8 mouse cellular contexts compared by ENCODE assay signal in genomic region chr6:54253206-54253605, GRCm38 (mm10).
DNase-seq lines count a peak whose midpoint lies in the region; ATAC-seq and TF ChIP-seq lines count a peak whose summit lies in the region.

No protein-coding gene starts in this region.

- no peaks in the 10 kb centered on the region for H3K27me3 ChIP-seq in hindbrain, embryonic 11.5 days (ENCODE audit: control insufficient read depth, insufficient read depth, low read length)
- H3K27me3 ChIP-seq in hindbrain, embryonic 14.5 days (ENCODE audit: control insufficient read depth, insufficient read depth, low read length): no peaks in the 10 kb centered on the region
- H3K27me3 ChIP-seq in C2C12 (ENCODE audit: control insufficient read depth, insufficient read depth, insufficient read length): no peaks in the 10 kb centered on the region
- H3K27me3 ChIP-seq in small intestine, adult 2 months (ENCODE audit: control insufficient read depth, insufficient read depth, low read length): no peaks in the 10 kb centered on the region

- no peak for ATAC-seq in hindbrain, embryonic 11.5 days (ENCODE audit: low FRiP score)
- no peak for ATAC-seq in hindbrain, embryonic 14.5 days (ENCODE audit: low FRiP score)

- TF ChIP-seq POLR2A in small intestine, adult 2 months (IDR thresholded peaks at IDR 0.05; ENCODE audit: low read depth, low read length): no peak

- H3K36me3 ChIP-seq in hindbrain, embryonic 11.5 days (ENCODE audit: control insufficient read depth, insufficient read depth, low read length): no peaks in the 10 kb centered on the region
- H3K36me3 ChIP-seq in hindbrain, embryonic 14.5 days (replicated peaks; ENCODE audit: control insufficient read depth, insufficient read depth): no peaks in the 10 kb centered on the region
- H3K36me3 ChIP-seq in C2C12 (ENCODE audit: control insufficient read depth, insufficient read depth): no peaks in the 10 kb centered on the region
- no peaks in the 10 kb centered on the region for H3K36me3 ChIP-seq in small intestine, adult 2 months (ENCODE audit: control insufficient read depth, insufficient read depth, low read length)

- peak; percentile 57 for DNase-seq in hindbrain, embryonic 11.5 days (ENCODE audit: low spot score)
- no peak for DNase-seq in hindbrain, embryonic 14.5 days (ENCODE audit: low spot score)
- peak; percentile 18 for DNase-seq in WW6 (ENCODE audit: low read depth, low spot score)
- peak; percentile 28 for DNase-seq in induced T-regulatory cell, adult 2 months (ENCODE audit: low read depth)
- DNase-seq in layer of hippocampus, adult 9-10 months (ENCODE audit: low spot score): no peak
- DNase-seq in left cerebral cortex, adult 8-10 months (ENCODE audit: low spot score in 2 of 2): no peak

- H3K9ac ChIP-seq in hindbrain, embryonic 11.5 days (ENCODE audit: low read depth, low read length): no peak overlapping the region
- no peak overlapping the region for H3K9ac ChIP-seq in hindbrain, embryonic 14.5 days

- H3K4me2 ChIP-seq in hindbrain, embryonic 11.5 days (replicated peaks; ENCODE audit: low read depth, low read length): no peak overlapping the region
- H3K4me2 ChIP-seq in hindbrain, embryonic 14.5 days (replicated peaks): no peak overlapping the region

- no peak overlapping the region for H3K4me3 ChIP-seq in hindbrain, embryonic 11.5 days (ENCODE audit: low read depth, low read length)
- H3K4me3 ChIP-seq in hindbrain, embryonic 14.5 days (replicated peaks; ENCODE audit: low read length): no peak overlapping the region
- H3K4me3 ChIP-seq in C2C12 (ENCODE audit: insufficient read depth, poor library complexity, severe bottlenecking): no peak overlapping the region
- no peak overlapping the region for H3K4me3 ChIP-seq in small intestine, adult 2 months (ENCODE audit: low read depth, low read length)

- 57% methylated on average over 5 of the region's 5 CpGs for WGBS in hindbrain, embryonic 11.5 days
- WGBS in hindbrain, embryonic 14.5 days: 64% methylated on average over 5 of the region's 5 CpGs
- WGBS in small intestine, adult 2 months: 66% methylated on average over 5 of the region's 5 CpGs

- no peak overlapping the region for H3K27ac ChIP-seq in hindbrain, embryonic 11.5 days (ENCODE audit: low read depth, low read length)
- H3K27ac ChIP-seq in hindbrain, embryonic 14.5 days: no peak overlapping the region
- H3K27ac ChIP-seq in small intestine, adult 2 months (ENCODE audit: insufficient read depth, low read depth, low read length): no peak overlapping the region

- no peak overlapping the region for H3ac ChIP-seq in C2C12 (ENCODE audit: control insufficient read depth, insufficient read length, low read depth)

- H3K9me3 ChIP-seq in hindbrain, embryonic 11.5 days (ENCODE audit: control insufficient read depth, low read length): no peaks in the 10 kb centered on the region
- H3K9me3 ChIP-seq in hindbrain, embryonic 14.5 days (ENCODE audit: control insufficient read depth, low read length): no peaks in the 10 kb centered on the region

- no peaks in the 10 kb centered on the region for H3K79me3 ChIP-seq in C2C12 (ENCODE audit: low read depth)

- no peaks in the 10 kb centered on the region for H3K4me1 ChIP-seq in hindbrain, embryonic 11.5 days (replicated peaks; ENCODE audit: control insufficient read depth, insufficient read depth, low read length)
- H3K4me1 ChIP-seq in hindbrain, embryonic 14.5 days (replicated peaks; ENCODE audit: control insufficient read depth, insufficient read depth, low read length): no peaks in the 10 kb centered on the region
- peaks cover 3% of the 10 kb centered on the region; the same call in 1 of the 2 replicates for H3K4me1 ChIP-seq in small intestine, adult 2 months (ENCODE audit: control insufficient read depth, insufficient read depth, insufficient read length, low read length)

- peak; percentile 33 for TF ChIP-seq CTCF in C2C12 (IDR thresholded peaks at IDR 0.05; ENCODE audit: control insufficient read depth, insufficient read depth, insufficient read length)
- TF ChIP-seq CTCF in small intestine, adult 2 months (IDR thresholded peaks at IDR 0.05; ENCODE audit: extremely low read depth, insufficient read length, insufficient replicate concordance, low read depth, low read length): peak; percentile 75; the same call in 1 of the 2 replicates

- no peaks in the 10 kb centered on the region for H3K79me2 ChIP-seq in C2C12 (ENCODE audit: control insufficient read depth, insufficient read depth)

TF ChIP-seq in C2C12, 6 proteins besides CTCF, POLR2A, EP300 and RAD21:
- TF ChIP-seq MYOG (IDR thresholded peaks at IDR 0.05; ENCODE audit: control insufficient read depth, extremely low read depth, insufficient read length): no peak
- no peak for TF ChIP-seq USF1 (IDR thresholded peaks at IDR 0.05; ENCODE audit: low read depth)
- no peak for TF ChIP-seq MAX (IDR thresholded peaks at IDR 0.05)
- no peak for TF ChIP-seq MYOD1 (IDR thresholded peaks at IDR 0.05; ENCODE audit: control insufficient read depth, insufficient read length, low read depth)
- no peak for TF ChIP-seq FOSL1 (IDR thresholded peaks at IDR 0.05; ENCODE audit: insufficient read depth, low read length, poor library complexity, severe bottlenecking)
- TF ChIP-seq CEBPB (IDR thresholded peaks at IDR 0.05; ENCODE audit: low read depth): no peak
TF ChIP-seq in C2C12: peak in this region for 0.

Comparison
In these comparisons a context has a peak if more than half of its experiments do, and no peak if none do; other contexts are left out.
1. DNase-seq: peak in hindbrain, embryonic 11.5 days (single experiment), WW6 (single experiment) and induced T-regulatory cell, adult 2 months (single experiment); none in hindbrain, embryonic 14.5 days (single experiment), layer of hippocampus, adult 9-10 months (single experiment) and left cerebral cortex, adult 8-10 months (0 of 2).